Mouse (Mus musculus): Measurements from ENCODE around the gene Dync1i2. TPM values are rescaled to one million over a fixed set of nuclear protein-coding genes. Genes with fewer than 3 reads are reported as not detected.

Gene Dync1i2
- polyA plus RNA-seq, 1 experiment from 2014 or later: 195 TPM

DNA sequence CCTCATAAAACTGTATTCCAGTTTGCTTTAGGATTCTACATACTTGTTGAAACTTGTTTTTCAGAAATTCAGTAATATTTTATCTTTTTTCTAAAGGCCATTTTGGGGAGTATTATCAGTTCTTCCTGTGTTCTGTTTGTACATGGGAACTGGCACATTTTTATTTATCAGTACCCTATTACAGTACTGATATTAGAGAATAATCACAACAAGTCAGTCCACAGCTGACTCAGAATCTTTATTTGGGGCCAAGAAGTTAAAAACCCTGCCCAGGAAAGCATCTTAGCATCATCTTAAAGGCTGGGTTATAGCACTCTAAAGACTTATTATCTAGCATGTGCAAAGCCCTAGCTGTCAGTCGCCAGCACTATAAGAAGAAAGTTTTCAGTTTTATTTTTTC lies 18.1 kb downstream of the Dync1i2 start:
- ATAC-seq: no peak
- H3K36me3 ChIP-seq (ENCODE audit: control insufficient read depth, insufficient read depth, low read length): peaks cover 33% of the 10 kb centered on the region
- H3K4me3 ChIP-seq (ENCODE audit: low read depth, low read length): no peak overlapping the region
- H3K9me3 ChIP-seq (replicated peaks; ENCODE audit: control insufficient read depth, low read length): no peaks in the 10 kb centered on the region
- no peaks in the 10 kb centered on the region for H3K27me3 ChIP-seq (replicated peaks; ENCODE audit: control insufficient read depth, insufficient read depth, low read length)
- H3K4me2 ChIP-seq (ENCODE audit: low read length): no peak overlapping the region
- no peaks in the 10 kb centered on the region for H3K4me1 ChIP-seq (ENCODE audit: control insufficient read depth, insufficient read depth, low read length)
- no peak for DNase-seq (ENCODE audit: low spot score)
- H3K9ac ChIP-seq (ENCODE audit: low read length): no peak overlapping the region
- no peak overlapping the region for H3K27ac ChIP-seq (ENCODE audit: low read depth, low read length)
- 100% methylated on average over 1 of the region's 1 CpGs for WGBS

DNA sequence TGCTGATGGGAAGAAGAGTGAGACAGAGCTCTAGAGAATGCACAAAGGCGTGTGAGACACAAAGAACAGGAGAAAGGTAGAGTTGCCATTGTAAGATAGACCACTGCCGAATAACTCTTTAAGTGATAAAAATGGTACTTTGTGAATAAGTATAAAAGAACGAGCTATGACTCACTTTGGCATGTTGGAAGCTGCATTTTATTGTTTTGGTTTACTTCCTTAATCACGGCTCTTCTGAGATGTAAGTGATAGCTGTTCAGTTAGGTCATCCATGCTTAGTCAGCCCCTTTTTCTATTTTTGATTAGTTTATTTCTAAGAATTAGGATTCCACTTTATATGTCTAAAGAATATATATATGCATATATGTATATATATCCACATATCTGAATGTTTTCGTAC lies 20.4 kb downstream of the Dync1i2 start:
- no peak overlapping the region for H3K27ac ChIP-seq (ENCODE audit: low read depth, low read length)
- no peak for DNase-seq (ENCODE audit: low spot score)
- H3K4me2 ChIP-seq (ENCODE audit: low read length): no peak overlapping the region
- H3K9ac ChIP-seq (ENCODE audit: low read length): no peak overlapping the region
- WGBS: 87% methylated on average over 5 of the region's 5 CpGs
- no peak for ATAC-seq
- no peaks in the 10 kb centered on the region for H3K27me3 ChIP-seq (replicated peaks; ENCODE audit: control insufficient read depth, insufficient read depth, low read length)
- H3K9me3 ChIP-seq (replicated peaks; ENCODE audit: control insufficient read depth, low read length): no peaks in the 10 kb centered on the region
- H3K4me3 ChIP-seq (ENCODE audit: low read depth, low read length): no peak overlapping the region
- no peaks in the 10 kb centered on the region for H3K4me1 ChIP-seq (ENCODE audit: control insufficient read depth, insufficient read depth, low read length)
- peaks cover 43% of the 10 kb centered on the region for H3K36me3 ChIP-seq (ENCODE audit: control insufficient read depth, insufficient read depth, low read length)

DNA sequence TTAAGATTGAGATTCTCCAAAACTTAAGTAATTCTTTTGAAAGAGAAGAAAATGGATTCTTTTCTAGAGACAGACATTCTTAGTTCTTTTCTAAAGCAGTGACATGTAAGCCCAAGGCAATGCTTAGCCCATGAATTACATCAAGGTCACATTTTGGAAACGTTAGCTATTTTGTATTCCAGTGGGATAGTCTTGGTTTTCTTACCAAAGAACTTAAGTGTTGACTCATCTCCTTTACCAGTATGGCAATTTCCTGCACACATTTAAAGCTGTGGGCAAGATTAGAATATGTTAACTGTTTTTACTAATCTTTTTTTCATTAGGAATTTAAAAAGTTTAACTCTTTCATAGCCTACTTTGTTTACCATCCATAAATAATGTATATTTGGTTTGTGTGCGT lies 21.5 kb downstream of the Dync1i2 start:
- Histone ChIP-seq H3K27ac (ENCODE audit: low read depth, low read length) (no peak overlapping the region), H3K27me3 (replicated peaks; ENCODE audit: control insufficient read depth, insufficient read depth, low read length) (no peaks in the 10 kb centered on the region), H3K4me2 (ENCODE audit: low read length) (no peak overlapping the region), H3K4me1 (ENCODE audit: control insufficient read depth, insufficient read depth, low read length) (no peaks in the 10 kb centered on the region), H3K36me3 (ENCODE audit: control insufficient read depth, insufficient read depth, low read length) (peaks cover 45% of the 10 kb centered on the region), H3K4me3 (ENCODE audit: low read depth, low read length) (no peak overlapping the region), H3K9ac (ENCODE audit: low read length) (no peak overlapping the region), H3K9me3 (replicated peaks; ENCODE audit: control insufficient read depth, low read length) (no peaks in the 10 kb centered on the region)
- WGBS: 75% methylated on average over 2 of the region's 2 CpGs
- ATAC-seq: no peak
- DNase-seq (ENCODE audit: low spot score): no peak

DNA sequence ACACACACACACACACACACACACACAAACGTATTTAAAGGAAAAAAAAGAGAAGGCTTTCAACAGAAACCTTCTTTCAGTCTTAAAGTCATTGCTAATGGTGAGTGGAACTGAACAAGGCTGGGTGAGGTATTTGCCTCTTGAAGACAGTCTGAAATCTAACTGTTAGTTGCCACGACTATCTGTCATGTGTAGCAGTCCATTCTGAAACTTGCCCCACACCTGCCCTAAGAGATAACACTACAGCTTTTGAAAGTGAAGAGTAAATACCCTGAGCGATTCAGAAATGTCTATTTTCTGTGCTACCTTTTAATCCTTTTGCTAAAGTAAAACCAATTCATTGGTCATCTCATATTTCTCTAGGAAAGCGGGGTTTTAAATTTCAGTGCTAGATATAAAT lies 23.9 kb downstream of the Dync1i2 start:
- WGBS: 90% methylated on average over 4 of the region's 4 CpGs
- ATAC-seq: no peak
- H3K27ac ChIP-seq (ENCODE audit: low read depth, low read length): no peak overlapping the region
- no peak overlapping the region for H3K4me2 ChIP-seq (ENCODE audit: low read length)
- H3K4me3 ChIP-seq (ENCODE audit: low read depth, low read length): no peak overlapping the region
- H3K27me3 ChIP-seq (replicated peaks; ENCODE audit: control insufficient read depth, insufficient read depth, low read length): no peaks in the 10 kb centered on the region
- H3K9ac ChIP-seq (ENCODE audit: low read length): no peak overlapping the region
- no peaks in the 10 kb centered on the region for H3K9me3 ChIP-seq (replicated peaks; ENCODE audit: control insufficient read depth, low read length)
- H3K36me3 ChIP-seq (ENCODE audit: control insufficient read depth, insufficient read depth, low read length): peaks cover 38% of the 10 kb centered on the region
- no peaks in the 10 kb centered on the region for H3K4me1 ChIP-seq (ENCODE audit: control insufficient read depth, insufficient read depth, low read length)
- DNase-seq (ENCODE audit: low spot score): no peak

GRCm38 (mm10) chr2:71236009-71236408 lies 24.5 kb downstream of the Dync1i2 start:
- no peak overlapping the region for H3K4me2 ChIP-seq (ENCODE audit: low read length)
- no peak overlapping the region for H3K4me3 ChIP-seq (ENCODE audit: low read depth, low read length)
- ATAC-seq (no peak), DNase-seq (ENCODE audit: low spot score) (no peak)
- no peaks in the 10 kb centered on the region for H3K9me3 ChIP-seq (replicated peaks; ENCODE audit: control insufficient read depth, low read length)
- H3K27me3 ChIP-seq (replicated peaks; ENCODE audit: control insufficient read depth, insufficient read depth, low read length): no peaks in the 10 kb centered on the region
- H3K4me1 ChIP-seq (ENCODE audit: control insufficient read depth, insufficient read depth, low read length): no peaks in the 10 kb centered on the region
- H3K36me3 ChIP-seq (ENCODE audit: control insufficient read depth, insufficient read depth, low read length): peaks cover 38% of the 10 kb centered on the region
- no peak overlapping the region for H3K9ac ChIP-seq (ENCODE audit: low read length)
- no peak overlapping the region for H3K27ac ChIP-seq (ENCODE audit: low read depth, low read length)
- WGBS: 93% methylated on average over 6 of the region's 6 CpGs

- Histone ChIP-seq H3K4me1 (ENCODE audit: control insufficient read depth, insufficient read depth, low read length) (peaks cover 22% of the 10 kb centered on the region), H3K9me3 (replicated peaks; ENCODE audit: control insufficient read depth, low read length) (no peaks in the 10 kb centered on the region), H3K4me3 (ENCODE audit: low read depth, low read length) (no peak overlapping the region), H3K9ac (ENCODE audit: low read length) (no peak overlapping the region), H3K4me2 (ENCODE audit: low read length) (no peak overlapping the region), H3K27ac (ENCODE audit: low read depth, low read length) (no peak overlapping the region), H3K36me3 (ENCODE audit: control insufficient read depth, insufficient read depth, low read length) (peaks cover 26% of the 10 kb centered on the region), H3K27me3 (replicated peaks; ENCODE audit: control insufficient read depth, insufficient read depth, low read length) (no peaks in the 10 kb centered on the region)
- ATAC-seq (no peak), DNase-seq (ENCODE audit: low spot score) (no peak)
- 89% methylated on average over 2 of the region's 2 CpGs for WGBS
Measured at GRCm38 (mm10) chr2:71241505-71241904, 30.0 kb downstream of the Dync1i2 start.

GRCm38 (mm10) chr2:71242180-71242579 lies 30.7 kb downstream of the Dync1i2 start:
- Histone ChIP-seq H3K4me1 (ENCODE audit: control insufficient read depth, insufficient read depth, low read length) (peaks cover 22% of the 10 kb centered on the region), H3K9me3 (replicated peaks; ENCODE audit: control insufficient read depth, low read length) (no peaks in the 10 kb centered on the region), H3K27ac (ENCODE audit: low read depth, low read length) (no peak overlapping the region), H3K4me3 (ENCODE audit: low read depth, low read length) (no peak overlapping the region), H3K36me3 (ENCODE audit: control insufficient read depth, insufficient read depth, low read length) (peaks cover 23% of the 10 kb centered on the region), H3K27me3 (replicated peaks; ENCODE audit: control insufficient read depth, insufficient read depth, low read length) (no peaks in the 10 kb centered on the region), H3K4me2 (ENCODE audit: low read length) (no peak overlapping the region), H3K9ac (ENCODE audit: low read length) (no peak overlapping the region)
- ATAC-seq (no peak), DNase-seq (ENCODE audit: low spot score) (no peak)
- 86% methylated on average over 3 of the region's 3 CpGs for WGBS

DNA sequence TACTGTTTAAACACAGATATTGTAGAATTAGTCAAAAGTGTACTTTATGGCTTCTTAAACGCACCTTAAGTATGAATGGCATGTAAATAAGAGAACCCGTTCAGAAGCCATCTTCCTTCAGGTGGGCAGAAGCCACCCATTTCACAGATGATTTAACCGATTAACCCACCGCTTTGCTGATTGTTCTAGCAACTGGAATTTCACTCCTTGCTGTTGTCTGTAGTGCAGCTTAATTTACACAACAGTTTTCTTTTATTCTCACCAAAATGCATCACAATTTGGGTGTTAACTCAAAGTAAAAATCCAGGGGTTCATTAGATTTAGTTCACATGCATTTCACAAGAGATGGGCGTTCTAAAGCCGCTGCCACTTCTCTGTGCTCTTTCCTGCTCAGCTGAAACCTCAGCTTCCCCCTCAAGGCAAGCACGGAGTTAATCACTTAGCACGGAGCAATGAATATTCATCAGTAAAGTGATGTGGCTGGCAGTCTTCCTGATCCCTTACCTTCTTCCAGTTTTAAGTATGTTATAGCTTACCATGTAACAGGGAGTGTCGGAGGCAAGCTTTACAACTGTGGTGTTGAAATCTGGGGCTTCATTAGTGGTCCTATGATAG lies 31.7 kb downstream of the Dync1i2 start:
- peak; percentile 62 for DNase-seq (ENCODE audit: low spot score)
- no peak overlapping the region for H3K4me3 ChIP-seq (ENCODE audit: low read depth, low read length)
- no peak overlapping the region for H3K9ac ChIP-seq (ENCODE audit: low read length)
- H3K27me3 ChIP-seq (replicated peaks; ENCODE audit: control insufficient read depth, insufficient read depth, low read length): no peaks in the 10 kb centered on the region
- 30% methylated on average over 9 of the region's 9 CpGs for WGBS
- H3K4me2 ChIP-seq (ENCODE audit: low read length): no peak overlapping the region
- H3K36me3 ChIP-seq (ENCODE audit: control insufficient read depth, insufficient read depth, low read length): peaks cover 22% of the 10 kb centered on the region
- no peaks in the 10 kb centered on the region for H3K9me3 ChIP-seq (replicated peaks; ENCODE audit: control insufficient read depth, low read length)
- no peak overlapping the region for H3K27ac ChIP-seq (ENCODE audit: low read depth, low read length)
- H3K4me1 ChIP-seq (ENCODE audit: control insufficient read depth, insufficient read depth, low read length): peaks cover 22% of the 10 kb centered on the region
- ATAC-seq: no peak

DNA sequence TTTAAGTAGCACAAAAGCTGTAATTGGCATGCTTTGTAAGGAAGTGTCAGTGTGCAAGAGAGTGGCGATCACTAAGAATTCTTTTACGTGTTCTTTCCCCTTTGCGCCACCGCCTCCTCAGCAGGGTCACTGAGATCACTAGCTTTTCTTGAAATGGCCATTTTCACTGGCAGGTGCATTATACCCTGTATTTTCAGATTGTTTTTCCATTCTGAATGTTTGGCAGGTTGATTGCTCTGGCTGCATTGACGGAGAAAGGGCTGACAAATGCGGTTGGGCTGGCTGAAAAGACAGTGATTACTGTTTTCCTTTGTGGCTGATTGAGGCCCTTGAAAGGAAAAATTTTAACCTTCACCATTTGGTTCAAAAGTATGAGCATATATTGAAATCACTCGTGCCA lies 33.3 kb downstream of the Dync1i2 start:
- Histone ChIP-seq H3K9me3 (replicated peaks; ENCODE audit: control insufficient read depth, low read length) (no peaks in the 10 kb centered on the region), H3K4me2 (ENCODE audit: low read length) (peak overlapping the region; percentile 18; the same call in 1 of the 2 replicates), H3K36me3 (ENCODE audit: control insufficient read depth, insufficient read depth, low read length) (peaks cover 19% of the 10 kb centered on the region), H3K4me3 (ENCODE audit: low read depth, low read length) (no peak overlapping the region), H3K9ac (ENCODE audit: low read length) (no peak overlapping the region; the same call in 1 of the 2 replicates), H3K4me1 (ENCODE audit: control insufficient read depth, insufficient read depth, low read length) (peaks cover 22% of the 10 kb centered on the region), H3K27me3 (replicated peaks; ENCODE audit: control insufficient read depth, insufficient read depth, low read length) (no peaks in the 10 kb centered on the region), H3K27ac (ENCODE audit: low read depth, low read length) (peak overlapping the region; percentile 83)
- ATAC-seq (peak; percentile 60), DNase-seq (ENCODE audit: low spot score) (peak; percentile 77)
- 18% methylated on average over 7 of the region's 7 CpGs for WGBS

Measured in forebrain, embryonic 14.5 days (tissue).